Mouse (Mus musculus) G1E (cell line): ENCODE measurements around the gene 6820408C15Rik. TPM values are rescaled to one million over a fixed set of nuclear protein-coding genes. Genes with fewer than 3 reads are reported as not detected.

Experiments used
- ATAC-seq: 2 replicates; pipeline ENCODE4 v1.8.0; 2016; ENCODE audit warnings: mild to moderate bottlenecking; ENCODE audit not compliant: insufficient number of reproducible peaks, poor library complexity, low FRiP score, severe bottlenecking; ENCODE audit errors: extremely low read depth
- DNase-seq: peaks from one replicate; pipeline ENCODE4 v3.0.0; 2012; ENCODE audit warnings: low spot score
- H3K27me3 ChIP-seq: 2 replicates; pipeline ENCODE4 v1.6.1; 2012; ENCODE audit warnings: mild to moderate bottlenecking, low read length, inconsistent platforms; ENCODE audit not compliant: insufficient read depth
- H3K36me3 ChIP-seq: replicated peaks from 2 replicates; pipeline ENCODE3; 2012; ENCODE audit warnings: mild to moderate bottlenecking, inconsistent platforms
- H3K4me1 ChIP-seq: 2 replicates; pipeline ENCODE4 v1.6.1; 2012; ENCODE audit warnings: low read depth, low read length, inconsistent platforms, mixed read lengths; ENCODE audit not compliant: insufficient read depth
- H3K4me3 ChIP-seq: 2 replicates; pipeline ENCODE4 v1.5.1; 2012; ENCODE audit warnings: low read depth, mild to moderate bottlenecking, inconsistent platforms, low read length, moderate library complexity, mixed read lengths
- H3K9me3 ChIP-seq: replicated peaks from 2 replicates; pipeline ENCODE4 v1.6.1; 2012; ENCODE audit warnings: inconsistent platforms
- CTCF ChIP-seq: IDR thresholded peaks from 2 replicates; pipeline ENCODE4 v1.5.1; 2012; ENCODE audit warnings: low read depth, low read length, inconsistent platforms, mixed read lengths
- GATA1 ChIP-seq: IDR thresholded peaks from 2 replicates; pipeline ENCODE4 v1.6.1; 2012; ENCODE audit warnings: borderline replicate concordance, low read length, inconsistent platforms, mixed read lengths
- GATA2 ChIP-seq: IDR thresholded peaks from 2 replicates; pipeline ENCODE4 v1.6.1; 2012; ENCODE audit warnings: low read depth, low read length, inconsistent platforms, borderline replicate concordance
- POLR2AphosphoS5 ChIP-seq: IDR thresholded peaks from 2 replicates; pipeline ENCODE4 v1.6.1; 2012; ENCODE audit warnings: low read depth, low read length, inconsistent platforms; ENCODE audit not compliant: insufficient replicate concordance
- TAL1 ChIP-seq: conservative IDR thresholded peaks from 2 replicates; pipeline ENCODE4 v1.6.1; 2012; ENCODE audit warnings: low read depth, low read length, inconsistent platforms, mixed read lengths
- polyA plus RNA-seq: library from polyadenylated mRNA; stranded (reverse); fragments of >175 nt; gene quantifications from 2 replicates; pipeline ENCODE4 v1.2.3, GENCODE M21; 2012
- total RNA-seq, 2 experiments: library from RNA; stranded (forward) in 1 of 2; stranded (reverse) in 1 of 2; fragments of 200-1000 nt in 1 of 2; fragments of >200 nt in 1 of 2; fragmentation: Nextera tagmentation in 1 of 2; gene quantifications; 2 replicates each; pipeline ENCODE4 v1.2.3; 2014 to 2017

The 6820408C15Rik gene
- total and polyA plus RNA-seq, 3 experiments, result 0.18 to 3.8 (median 0.49) TPM

DNA sequence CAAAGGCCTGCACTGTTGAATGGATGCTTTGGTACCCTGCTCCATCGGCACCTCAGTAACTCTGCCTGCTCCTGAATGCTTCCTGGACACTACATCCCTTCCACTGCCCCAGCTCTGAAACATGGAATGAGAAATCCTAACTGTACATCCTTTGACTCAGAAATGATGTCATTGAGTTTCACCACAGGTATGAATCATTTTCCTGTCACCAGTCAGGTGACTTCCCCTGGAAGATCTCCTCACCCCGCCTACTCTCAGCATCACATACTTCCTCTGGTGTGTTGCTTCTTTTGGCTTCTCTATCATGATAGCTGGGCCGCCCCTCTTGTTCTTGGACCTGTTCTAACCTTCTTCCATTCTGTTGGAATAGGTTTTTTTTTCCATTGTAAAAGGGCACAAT, 65.5 kb downstream of the 6820408C15Rik start:
- no peaks in the 10 kb centered on the region for H3K4me1 ChIP-seq
- no peak overlapping the region for H3K4me3 ChIP-seq
- H3K27me3 ChIP-seq, result peaks cover 16% of the 10 kb centered on the region
- DNase-seq (no peak), ATAC-seq (no peak)
- no peaks in the 10 kb centered on the region for H3K36me3 ChIP-seq
- TF ChIP-seq POLR2AphosphoS5, result no peak
- TF ChIP-seq GATA2, result no peak
- no peak for TF ChIP-seq GATA1
- no peak for TF ChIP-seq CTCF
- TF ChIP-seq TAL1, result no peak
- H3K9me3 ChIP-seq, result no peaks in the 10 kb centered on the region

- H3K4me1 ChIP-seq, result no peaks in the 10 kb centered on the region
- H3K36me3 ChIP-seq, result no peaks in the 10 kb centered on the region
- H3K27me3 ChIP-seq, result peaks cover 16% of the 10 kb centered on the region
- no peak for DNase-seq
- H3K9me3 ChIP-seq, result no peaks in the 10 kb centered on the region
- TF ChIP-seq TAL1 (no peak), CTCF (no peak), POLR2AphosphoS5 (no peak), GATA1 (no peak), GATA2 (no peak)
- no peak for ATAC-seq
- H3K4me3 ChIP-seq, result no peak overlapping the region
These were observed 66.3 kb downstream of the 6820408C15Rik start for GRCm38 (mm10) chr2:152481726-152482125.

DNA sequence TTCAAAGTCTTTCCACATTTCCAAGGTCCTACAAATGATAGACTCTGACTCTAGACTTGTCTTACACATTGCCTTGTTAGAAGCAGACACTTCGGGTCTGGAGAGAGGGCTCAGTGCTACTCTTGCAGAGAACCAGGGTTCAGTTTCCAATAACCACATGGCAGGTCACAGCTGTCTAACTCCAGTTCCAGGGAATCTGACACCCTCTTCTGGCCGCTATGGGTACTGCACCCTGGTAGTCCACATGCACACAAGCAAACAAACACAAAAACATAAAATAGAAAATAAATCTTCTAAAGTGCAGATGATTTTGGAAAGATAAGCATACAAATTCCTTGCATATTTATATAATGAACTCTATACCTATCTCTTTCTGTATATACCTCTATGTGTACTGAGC, 71.6 kb downstream of the 6820408C15Rik start:
- TF ChIP-seq POLR2AphosphoS5 (no peak), GATA2 (no peak), TAL1 (no peak), GATA1 (no peak), CTCF (peak; percentile 33; the same call in 1 of the 2 replicates)
- DNase-seq (no peak), ATAC-seq (no peak)
- no peaks in the 10 kb centered on the region for H3K4me1 ChIP-seq
- peaks cover 15% of the 10 kb centered on the region for H3K27me3 ChIP-seq
- H3K36me3 ChIP-seq, result no peaks in the 10 kb centered on the region
- peaks cover 3% of the 10 kb centered on the region; the same call in 1 of the 2 replicates for H3K9me3 ChIP-seq
- H3K4me3 ChIP-seq, result no peak overlapping the region

- peaks cover 3% of the 10 kb centered on the region; the same call in 1 of the 2 replicates for H3K9me3 ChIP-seq
These were observed 74.7 kb downstream of the 6820408C15Rik start, which contains the start of gene Defb22 for GRCm38 (mm10) chr2:152490038-152490437. TSS of gene Defb22 (minus strand) at chr2:152490138.

DNA sequence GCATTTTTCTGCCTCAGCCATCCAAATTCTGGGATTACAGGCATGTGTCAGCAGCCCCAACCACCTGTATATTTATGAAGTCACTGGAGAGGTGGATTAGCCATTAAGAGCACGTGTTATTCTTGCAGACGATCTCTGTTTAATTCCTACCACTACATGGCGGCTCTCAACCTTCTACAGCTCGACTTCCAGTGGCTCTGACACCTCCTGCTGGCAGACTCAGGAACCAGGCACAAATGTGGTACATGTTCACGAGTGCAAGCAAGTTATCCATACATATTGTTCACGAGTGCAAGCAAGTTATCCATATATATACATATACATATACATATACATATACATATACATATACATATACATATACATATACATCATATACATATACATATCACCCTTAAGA, 77.8 kb downstream of the 6820408C15Rik start:
- Histone ChIP-seq H3K27me3 (peaks cover 11% of the 10 kb centered on the region; the same call in 1 of the 2 replicates), H3K4me1 (no peaks in the 10 kb centered on the region), H3K36me3 (no peaks in the 10 kb centered on the region), H3K4me3 (no peak overlapping the region), H3K9me3 (no peaks in the 10 kb centered on the region)
- ATAC-seq (no peak), DNase-seq (no peak)
- TF ChIP-seq TAL1 (no peak), POLR2AphosphoS5 (no peak), GATA1 (no peak), CTCF (no peak), GATA2 (no peak)

More at GRCm38 (mm10) chr2:152490038-152490437, 74.7 kb downstream of the 6820408C15Rik start, which contains the start of gene Defb22:
- peaks cover 15% of the 10 kb centered on the region for H3K27me3 ChIP-seq
- DNase-seq (no peak), ATAC-seq (no peak)
- H3K4me1 ChIP-seq, result no peaks in the 10 kb centered on the region
- no peak within 1 kb of the TSS for H3K4me3 ChIP-seq
- TF ChIP-seq GATA2 (no peak), POLR2AphosphoS5 (no peak), TAL1 (no peak), GATA1 (no peak), CTCF (no peak)
- H3K36me3 ChIP-seq, result no peaks in the 10 kb centered on the region

Other genes with a start within 250 kb of the 6820408C15Rik start
- gene Csnk2a1, start 188.7 kb upstream of the 6820408C15Rik start, total RNA-seq (2014; fragmentation: Nextera tagmentation), result 180 and 190 TPM in 2 replicates
- gene Csnk2a1, start 188.7 kb upstream of the 6820408C15Rik start, total RNA-seq (2017), result 158 and 187 TPM in 2 replicates
- gene Csnk2a1, start 188.7 kb upstream of the 6820408C15Rik start, polyA plus RNA-seq, result 9.8 and 16.4 TPM in 2 replicates
- gene Tbc1d20, start 121.8 kb upstream of the 6820408C15Rik start, total RNA-seq (2014; fragmentation: Nextera tagmentation), result 45.8 and 48.2 TPM in 2 replicates
- gene Tbc1d20, start 121.8 kb upstream of the 6820408C15Rik start, total RNA-seq (2017), result 35.8 and 91.8 TPM in 2 replicates
- 13.8 and 15.7 TPM in 2 replicates for gene Tbc1d20, start 121.8 kb upstream of the 6820408C15Rik start, polyA plus RNA-seq
- 123 and 156 TPM in 2 replicates for gene Rbck1, start 82.9 kb upstream of the 6820408C15Rik start, total RNA-seq (2014; fragmentation: Nextera tagmentation)
- 59.9 and 71.3 TPM in 2 replicates for gene Rbck1, start 82.9 kb upstream of the 6820408C15Rik start, total RNA-seq (2017)
- 232 and 262 TPM in 2 replicates for gene Rbck1, start 82.9 kb upstream of the 6820408C15Rik start, polyA plus RNA-seq
- 24.5 and 25.0 TPM in 2 replicates for gene Trib3, start 71.6 kb upstream of the 6820408C15Rik start, total RNA-seq (2014; fragmentation: Nextera tagmentation)
- 1.9 and 2.1 TPM in 2 replicates for gene Trib3, start 71.6 kb upstream of the 6820408C15Rik start, total RNA-seq (2017)
- gene Trib3, start 71.6 kb upstream of the 6820408C15Rik start, polyA plus RNA-seq, result 17.8 and 24.9 TPM in 2 replicates
- gene Nrsn2, start 38.9 kb upstream of the 6820408C15Rik start, total RNA-seq (2014; fragmentation: Nextera tagmentation), result not detected in 2 replicates
- 0.17 TPM in 1 of 2 replicates, not detected in the other for gene Nrsn2, start 38.9 kb upstream of the 6820408C15Rik start, total RNA-seq (2017)
- gene Nrsn2, start 38.9 kb upstream of the 6820408C15Rik start, polyA plus RNA-seq, result not detected in 2 replicates
- gene Sox12, start 17.5 kb upstream of the 6820408C15Rik start, total RNA-seq (2014; fragmentation: Nextera tagmentation), result 29.4 and 34.4 TPM in 2 replicates
- gene Sox12, start 17.5 kb upstream of the 6820408C15Rik start, total RNA-seq (2017), result 0.98 and 1.7 TPM in 2 replicates
- 60.0 and 62.8 TPM in 2 replicates for gene Sox12, start 17.5 kb upstream of the 6820408C15Rik start, polyA plus RNA-seq
- gene Zcchc3, start 560 bp upstream of the 6820408C15Rik start, total RNA-seq (2014; fragmentation: Nextera tagmentation), result 21.1 and 23.7 TPM in 2 replicates
- 12.4 and 12.9 TPM in 2 replicates for gene Zcchc3, start 560 bp upstream of the 6820408C15Rik start, total RNA-seq (2017)
- 21.8 and 22.8 TPM in 2 replicates for gene Zcchc3, start 560 bp upstream of the 6820408C15Rik start, polyA plus RNA-seq
- not detected in 2 replicates for gene Defb23, start 49.0 kb downstream of the 6820408C15Rik start, total RNA-seq (2014; fragmentation: Nextera tagmentation)
- gene Defb23, start 49.0 kb downstream of the 6820408C15Rik start, total RNA-seq (2017), result 0.29 TPM in 1 of 2 replicates, not detected in the other
- gene Defb23, start 49.0 kb downstream of the 6820408C15Rik start, polyA plus RNA-seq, result not detected in 2 replicates
- not detected in 2 replicates for gene Defb20, start 61.5 kb downstream of the 6820408C15Rik start, total RNA-seq (2014; fragmentation: Nextera tagmentation)
- gene Defb20, start 61.5 kb downstream of the 6820408C15Rik start, total RNA-seq (2017), result 0.22 TPM in 1 of 2 replicates, not detected in the other
- gene Defb20, start 61.5 kb downstream of the 6820408C15Rik start, polyA plus RNA-seq, result not detected in 2 replicates
- gene Defb22, start 74.6 kb downstream of the 6820408C15Rik start, total RNA-seq (2014; fragmentation: Nextera tagmentation), result not detected in 2 replicates
- not detected in 2 replicates for gene Defb22, start 74.6 kb downstream of the 6820408C15Rik start, total RNA-seq (2017)
- gene Defb22, start 74.6 kb downstream of the 6820408C15Rik start, polyA plus RNA-seq, result not detected in 2 replicates
- not detected in 2 replicates for gene Defb26, start 96.1 kb downstream of the 6820408C15Rik start, total RNA-seq (2014; fragmentation: Nextera tagmentation)
- gene Defb26, start 96.1 kb downstream of the 6820408C15Rik start, total RNA-seq (2017), result not detected in 2 replicates
- not detected in 2 replicates for gene Defb26, start 96.1 kb downstream of the 6820408C15Rik start, polyA plus RNA-seq
- gene Defb28, start 102.7 kb downstream of the 6820408C15Rik start, total RNA-seq (2014; fragmentation: Nextera tagmentation), result not detected in 2 replicates
- gene Defb28, start 102.7 kb downstream of the 6820408C15Rik start, total RNA-seq (2017), result not detected in 2 replicates
- gene Defb28, start 102.7 kb downstream of the 6820408C15Rik start, polyA plus RNA-seq, result not detected in 2 replicates
- gene Defb29, start 124.5 kb downstream of the 6820408C15Rik start, total RNA-seq (2014; fragmentation: Nextera tagmentation), result not detected in 2 replicates
- gene Defb29, start 124.5 kb downstream of the 6820408C15Rik start, total RNA-seq (2017), result not detected in 2 replicates
- gene Defb29, start 124.5 kb downstream of the 6820408C15Rik start, polyA plus RNA-seq, result not detected in 2 replicates
- not detected in 2 replicates for gene Gm17416, start 153.8 kb downstream of the 6820408C15Rik start, total RNA-seq (2014; fragmentation: Nextera tagmentation)
- gene Gm17416, start 153.8 kb downstream of the 6820408C15Rik start, total RNA-seq (2017), result not detected in 2 replicates
- not detected in 2 replicates for gene Gm17416, start 153.8 kb downstream of the 6820408C15Rik start, polyA plus RNA-seq
- gene Defb21, start 157.2 kb downstream of the 6820408C15Rik start, total RNA-seq (2014; fragmentation: Nextera tagmentation), result not detected in 2 replicates
- not detected in 2 replicates for gene Defb21, start 157.2 kb downstream of the 6820408C15Rik start, total RNA-seq (2017)
- gene Defb21, start 157.2 kb downstream of the 6820408C15Rik start, polyA plus RNA-seq, result not detected in 2 replicates
- gene Defb19, start 164.7 kb downstream of the 6820408C15Rik start, total RNA-seq (2014; fragmentation: Nextera tagmentation), result not detected in 2 replicates
- not detected in 2 replicates for gene Defb19, start 164.7 kb downstream of the 6820408C15Rik start, total RNA-seq (2017)
- not detected in 2 replicates for gene Defb19, start 164.7 kb downstream of the 6820408C15Rik start, polyA plus RNA-seq
- gene Defb45, start 183.8 kb downstream of the 6820408C15Rik start, total RNA-seq (2014; fragmentation: Nextera tagmentation), result not detected in 2 replicates
- gene Defb45, start 183.8 kb downstream of the 6820408C15Rik start, total RNA-seq (2017), result not detected in 2 replicates
- gene Defb45, start 183.8 kb downstream of the 6820408C15Rik start, polyA plus RNA-seq, result not detected in 2 replicates
- gene Defb36, start 188.7 kb downstream of the 6820408C15Rik start, total RNA-seq (2014; fragmentation: Nextera tagmentation), result not detected in 2 replicates
- not detected in 2 replicates for gene Defb36, start 188.7 kb downstream of the 6820408C15Rik start, total RNA-seq (2017)
- gene Defb36, start 188.7 kb downstream of the 6820408C15Rik start, polyA plus RNA-seq, result not detected in 2 replicates
- gene Defb25, start 207.5 kb downstream of the 6820408C15Rik start, total RNA-seq (2014; fragmentation: Nextera tagmentation), result not detected in 2 replicates
- not detected in 2 replicates for gene Defb25, start 207.5 kb downstream of the 6820408C15Rik start, total RNA-seq (2017)
- gene Defb25, start 207.5 kb downstream of the 6820408C15Rik start, polyA plus RNA-seq, result not detected in 2 replicates
- not detected in 2 replicates for gene Rem1, start 211.4 kb downstream of the 6820408C15Rik start, total RNA-seq (2014; fragmentation: Nextera tagmentation)
- not detected in 2 replicates for gene Rem1, start 211.4 kb downstream of the 6820408C15Rik start, total RNA-seq (2017)
- not detected in 2 replicates for gene Rem1, start 211.4 kb downstream of the 6820408C15Rik start, polyA plus RNA-seq